Mouse (Mus musculus): Measurements from ENCODE around the gene Rbfox3. TPM values are rescaled to one million over a fixed set of nuclear protein-coding genes. Genes with fewer than 3 reads are reported as not detected.

Gene Rbfox3
- polyA plus RNA-seq, 1 experiment from 2014 or later, result 1.5 TPM

DNA sequence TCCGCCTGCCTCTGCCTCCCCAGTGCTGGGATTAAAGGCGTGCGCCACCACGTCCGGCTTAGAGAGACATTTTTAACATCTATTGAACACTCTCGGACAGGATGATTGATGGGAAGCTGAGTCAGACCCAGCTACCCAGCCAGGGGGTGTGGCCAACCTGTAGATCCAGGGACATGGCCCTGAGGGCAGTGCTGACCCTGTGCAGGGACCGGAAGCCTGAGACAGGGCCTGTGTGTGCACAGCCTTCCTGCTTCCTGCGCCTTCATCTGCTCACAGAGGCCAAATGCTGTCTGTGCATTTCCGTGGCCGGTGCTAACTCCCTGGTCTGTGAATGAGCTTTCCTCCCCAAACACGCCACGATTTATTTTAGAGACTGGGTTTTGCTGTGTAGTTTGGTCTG, 431.6 kb downstream of the Rbfox3 start:
- 74% methylated on average over 12 of the region's 12 CpGs for WGBS
- Histone ChIP-seq H3K27ac (no peak overlapping the region), H3K27me3 (no peaks in the 10 kb centered on the region), H3K4me1 (peaks cover 10% of the 10 kb centered on the region), H3K9me3 (no peaks in the 10 kb centered on the region), H3K4me2 (no peak overlapping the region), H3K9ac (no peak overlapping the region), H3K36me3 (peaks cover 22% of the 10 kb centered on the region), H3K4me3 (no peak overlapping the region)
- ATAC-seq (ENCODE audit: insufficient number of reproducible peaks, insufficient read depth, low FRiP score, low TSS enrichment, low read depth), result no peak

DNA sequence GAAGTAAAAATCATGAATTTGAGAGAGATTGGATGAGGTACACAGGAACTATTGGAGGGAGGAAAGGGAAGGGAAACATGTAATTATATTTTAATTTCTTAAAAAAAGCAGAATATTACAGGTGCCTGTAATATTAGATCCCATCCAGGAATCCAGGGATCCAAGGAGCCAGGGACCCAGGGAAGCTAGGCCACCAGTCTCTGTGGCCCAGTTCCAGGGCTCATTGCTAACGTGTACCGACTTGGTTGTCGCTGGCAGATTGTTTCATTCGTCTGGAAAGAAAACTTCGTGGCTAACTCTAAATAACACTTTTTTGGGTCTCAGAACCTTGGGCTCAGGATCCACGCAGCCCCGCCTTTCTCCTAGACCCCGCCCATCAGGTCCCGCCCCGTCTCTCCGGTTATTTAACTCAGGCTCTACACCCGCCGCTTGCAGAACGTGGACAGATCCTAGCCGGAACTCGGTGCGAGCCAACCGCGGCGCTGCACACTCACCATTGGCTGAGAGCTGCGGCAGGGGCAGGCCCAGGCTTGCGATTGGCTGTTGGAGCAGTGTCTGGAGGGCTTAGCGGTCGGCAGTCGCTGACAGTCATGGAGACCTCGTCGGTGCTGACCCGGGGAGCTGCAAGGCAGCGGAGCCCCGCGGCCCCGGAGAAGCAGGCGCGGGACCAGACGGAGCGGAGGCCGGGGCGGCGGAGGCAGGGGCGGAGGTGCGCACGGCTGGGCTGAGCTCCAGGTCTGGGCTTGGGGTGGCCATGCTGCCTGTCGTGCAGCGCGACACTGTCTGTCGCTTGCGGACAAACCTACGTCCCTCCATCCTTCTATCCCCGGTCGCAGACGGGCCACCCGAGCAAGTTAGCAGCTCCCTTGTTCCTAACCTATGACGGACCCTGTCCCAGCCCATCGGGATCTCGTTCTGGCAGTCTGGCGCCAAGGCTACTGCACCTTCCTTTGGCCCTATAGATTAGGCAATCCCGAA, 434.7 kb downstream of the Rbfox3 start, which contains the start of gene Engase:
Engase (plus strand) TSS at position 434 of the 978 bp plus-strand sequence.
- no peaks in the 10 kb centered on the region for H3K27me3 ChIP-seq
- no peaks in the 10 kb centered on the region for H3K9me3 ChIP-seq
- peak within 1 kb of the TSS; percentile 80 for H3K4me3 ChIP-seq
- H3K4me1 ChIP-seq, result peaks cover 9% of the 10 kb centered on the region
- peak within 1 kb of the TSS; percentile 82 for H3K9ac ChIP-seq
- peak within 1 kb of the TSS; percentile 91 for H3K4me2 ChIP-seq
- WGBS, result 1% methylated on average over 52 of the region's 57 CpGs
- peak within 1 kb of the TSS; percentile 51; the same call in 1 of the 2 replicates for H3K27ac ChIP-seq
- peaks cover 3% of the 10 kb centered on the region for H3K36me3 ChIP-seq
- peak; percentile 98 for ATAC-seq (ENCODE audit: insufficient number of reproducible peaks, insufficient read depth, low FRiP score, low TSS enrichment, low read depth)

- Histone ChIP-seq H3K4me2 (no peak overlapping the region), H3K36me3 (no peaks in the 10 kb centered on the region; the same call in 1 of the 2 replicates)
Measured at GRCm38 (mm10) chr11:118475496-118476083, 435.8 kb downstream of the Rbfox3 start.

GRCm38 (mm10) chr11:118473842-118474500, 437.4 kb downstream of the Rbfox3 start:
- ATAC-seq (ENCODE audit: insufficient number of reproducible peaks, insufficient read depth, low FRiP score, low TSS enrichment, low read depth), result no peak
- H3K27me3 ChIP-seq, result no peaks in the 10 kb centered on the region
- 79% methylated on average over 6 of the region's 6 CpGs for WGBS
- no peak overlapping the region for H3K4me2 ChIP-seq
- no peaks in the 10 kb centered on the region for H3K9me3 ChIP-seq
- H3K9ac ChIP-seq, result no peak overlapping the region
- H3K27ac ChIP-seq, result no peak overlapping the region
- no peaks in the 10 kb centered on the region for H3K36me3 ChIP-seq
- peaks cover 26% of the 10 kb centered on the region for H3K4me1 ChIP-seq
- no peak overlapping the region for H3K4me3 ChIP-seq

More at GRCm38 (mm10) chr11:118475496-118476083, 435.8 kb downstream of the Rbfox3 start:
- H3K4me1 ChIP-seq, result peaks cover 13% of the 10 kb centered on the region
- H3K4me3 ChIP-seq, result no peak overlapping the region
- H3K9ac ChIP-seq, result no peak overlapping the region
- ATAC-seq (ENCODE audit: insufficient number of reproducible peaks, insufficient read depth, low FRiP score, low TSS enrichment, low read depth), result no peak
- WGBS, result 90% methylated on average over 7 of the region's 7 CpGs
- H3K27ac ChIP-seq, result no peak overlapping the region
- H3K27me3 ChIP-seq, result no peaks in the 10 kb centered on the region
- no peaks in the 10 kb centered on the region for H3K9me3 ChIP-seq

DNA sequence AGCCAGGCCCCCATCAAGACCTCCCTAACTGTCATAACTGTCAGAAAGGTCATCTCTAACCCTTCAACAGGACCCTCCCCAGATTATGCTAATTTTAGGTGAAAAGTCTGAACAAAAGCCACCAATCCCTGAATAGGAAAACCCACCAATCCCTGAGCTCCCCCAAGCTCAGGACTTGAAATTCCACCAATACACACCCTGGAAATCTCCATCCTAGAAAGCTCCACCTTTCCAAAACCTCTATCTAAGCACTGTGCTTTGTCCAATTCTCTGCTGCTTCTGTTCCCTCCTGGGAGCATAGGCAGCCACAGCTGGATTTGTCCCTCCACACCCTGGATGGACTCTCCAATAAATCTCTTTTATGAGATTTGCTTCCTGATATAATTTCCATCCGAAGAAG, 438.2 kb downstream of the Rbfox3 start:
- no peaks in the 10 kb centered on the region for H3K27me3 ChIP-seq
- H3K36me3 ChIP-seq, result no peaks in the 10 kb centered on the region
- H3K9ac ChIP-seq, result no peak overlapping the region
- H3K9me3 ChIP-seq, result no peaks in the 10 kb centered on the region
- no peak overlapping the region for H3K4me3 ChIP-seq
- no peak overlapping the region for H3K4me2 ChIP-seq
- H3K4me1 ChIP-seq, result peaks cover 26% of the 10 kb centered on the region
- no peak overlapping the region for H3K27ac ChIP-seq
- ATAC-seq (ENCODE audit: insufficient number of reproducible peaks, insufficient read depth, low FRiP score, low TSS enrichment, low read depth), result no peak
- 75% methylated on average over 1 of the region's 1 CpGs for WGBS

DNA sequence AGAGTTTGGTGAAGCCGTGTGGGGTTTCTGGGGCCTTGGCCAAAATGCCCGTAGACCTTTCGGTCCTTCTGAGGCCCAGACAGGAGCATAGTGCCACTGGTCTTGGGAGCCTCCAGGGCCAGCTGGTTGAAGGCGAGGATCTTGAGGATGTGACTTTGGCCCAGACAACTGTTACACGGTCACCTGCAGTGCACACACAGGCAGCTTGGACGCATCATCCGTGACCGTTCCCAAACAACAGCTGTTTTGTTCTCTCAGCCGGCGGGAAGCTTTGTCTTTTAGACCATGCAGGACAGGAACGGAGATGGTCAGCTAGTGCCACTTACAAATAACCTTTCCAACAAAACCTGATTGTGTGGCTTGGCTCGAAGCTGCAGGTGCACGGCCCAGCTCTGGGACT, 439.7 kb downstream of the Rbfox3 start:
- no peak overlapping the region for H3K4me3 ChIP-seq
- no peaks in the 10 kb centered on the region for H3K36me3 ChIP-seq
- no peak overlapping the region for H3K4me2 ChIP-seq
- H3K9ac ChIP-seq, result no peak overlapping the region
- H3K27ac ChIP-seq, result no peak overlapping the region
- peaks cover 17% of the 10 kb centered on the region for H3K4me1 ChIP-seq
- no peaks in the 10 kb centered on the region for H3K27me3 ChIP-seq
- H3K9me3 ChIP-seq, result no peaks in the 10 kb centered on the region
- ATAC-seq (ENCODE audit: insufficient number of reproducible peaks, insufficient read depth, low FRiP score, low TSS enrichment, low read depth), result no peak
- 55% methylated on average over 13 of the region's 13 CpGs for WGBS

DNA sequence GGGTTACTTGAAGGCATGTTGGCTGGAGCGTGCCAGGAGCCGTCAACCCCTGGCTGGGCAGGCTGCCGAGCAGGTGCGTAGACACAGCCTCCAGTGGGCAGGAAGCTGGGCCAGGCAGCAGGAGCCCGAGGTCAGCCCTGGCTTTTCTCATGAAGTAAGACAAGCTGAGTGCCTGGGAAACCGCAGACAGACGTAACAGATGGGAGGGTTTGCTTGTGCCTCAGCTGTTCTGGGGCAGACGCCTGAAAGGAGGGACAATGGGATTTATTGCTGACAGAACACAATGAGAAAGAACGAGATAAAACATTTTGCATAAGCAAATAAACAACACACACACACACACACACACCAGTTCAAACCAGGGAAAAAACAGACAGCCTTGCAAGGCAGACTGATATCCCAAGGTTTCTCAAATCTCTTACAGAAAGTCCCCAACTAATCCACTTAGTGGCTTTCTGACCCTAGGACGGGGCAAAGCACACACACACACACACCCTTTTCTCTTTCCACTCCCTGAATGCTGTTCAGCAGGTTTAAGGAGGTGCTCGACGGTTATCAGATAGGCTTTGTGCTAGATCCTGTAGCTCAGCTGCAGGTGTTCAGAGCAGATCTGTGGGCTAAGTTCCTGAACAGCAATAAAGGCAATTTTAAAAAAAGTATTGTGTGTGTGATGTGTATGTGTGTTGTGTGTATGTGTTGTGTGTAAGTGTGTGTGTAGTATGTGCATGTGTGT, 441.0 kb downstream of the Rbfox3 start:
- WGBS, result 33% methylated on average over 12 of the region's 12 CpGs
- H3K27ac ChIP-seq, result peak overlapping the region; percentile 64
- H3K9ac ChIP-seq, result peak overlapping the region; percentile 17
- H3K27me3 ChIP-seq, result no peaks in the 10 kb centered on the region
- ATAC-seq (ENCODE audit: insufficient number of reproducible peaks, insufficient read depth, low FRiP score, low TSS enrichment, low read depth), result no peak
- no peaks in the 10 kb centered on the region for H3K36me3 ChIP-seq
- no peak overlapping the region for H3K4me3 ChIP-seq
- no peak overlapping the region for H3K4me2 ChIP-seq
- H3K4me1 ChIP-seq, result peaks cover 17% of the 10 kb centered on the region
- no peaks in the 10 kb centered on the region for H3K9me3 ChIP-seq

DNA sequence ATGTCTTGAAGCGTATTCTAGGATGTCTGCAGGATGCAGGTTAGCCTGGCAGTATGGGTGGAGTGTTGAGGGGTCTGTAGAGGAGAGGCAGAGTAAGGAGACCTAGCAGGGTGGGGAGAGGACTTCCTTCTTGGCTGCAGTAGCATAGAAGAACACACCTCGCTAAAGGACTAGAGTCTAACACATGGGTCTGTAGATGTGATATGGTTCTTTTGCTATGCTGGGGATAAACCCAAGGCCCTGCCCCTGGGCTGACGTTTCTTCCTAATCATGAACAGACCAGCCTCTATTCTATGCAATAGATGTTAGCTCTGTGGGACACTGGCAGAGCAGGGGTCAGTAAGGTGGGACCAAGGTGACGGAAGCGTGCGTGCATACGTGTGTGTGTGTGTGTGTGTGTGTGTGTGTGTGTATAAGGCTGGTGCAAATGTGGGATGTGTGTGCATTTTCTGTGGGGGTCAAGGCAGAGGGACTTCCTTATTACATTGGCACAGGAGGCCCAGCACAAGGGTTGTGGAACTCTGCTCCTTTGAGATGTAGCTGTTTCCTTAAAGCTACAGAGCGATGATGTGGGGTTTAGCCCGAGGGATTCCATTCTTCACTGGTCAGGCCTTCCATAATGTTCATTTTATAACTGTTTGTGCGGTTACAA, 441.8 kb downstream of the Rbfox3 start:
- Histone ChIP-seq H3K4me3 (no peak overlapping the region), H3K36me3 (no peaks in the 10 kb centered on the region), H3K4me2 (no peak overlapping the region), H3K27ac (peak overlapping the region; percentile 64), H3K9ac (0 out of 2 replicates have a peak overlapping the region, but pooled peaks have one; percentile 17), H3K9me3 (no peaks in the 10 kb centered on the region), H3K27me3 (no peaks in the 10 kb centered on the region), H3K4me1 (peaks cover 21% of the 10 kb centered on the region)
- no peak for ATAC-seq (ENCODE audit: insufficient number of reproducible peaks, insufficient read depth, low FRiP score, low TSS enrichment, low read depth)
- WGBS, result 75% methylated on average over 10 of the region's 10 CpGs

DNA sequence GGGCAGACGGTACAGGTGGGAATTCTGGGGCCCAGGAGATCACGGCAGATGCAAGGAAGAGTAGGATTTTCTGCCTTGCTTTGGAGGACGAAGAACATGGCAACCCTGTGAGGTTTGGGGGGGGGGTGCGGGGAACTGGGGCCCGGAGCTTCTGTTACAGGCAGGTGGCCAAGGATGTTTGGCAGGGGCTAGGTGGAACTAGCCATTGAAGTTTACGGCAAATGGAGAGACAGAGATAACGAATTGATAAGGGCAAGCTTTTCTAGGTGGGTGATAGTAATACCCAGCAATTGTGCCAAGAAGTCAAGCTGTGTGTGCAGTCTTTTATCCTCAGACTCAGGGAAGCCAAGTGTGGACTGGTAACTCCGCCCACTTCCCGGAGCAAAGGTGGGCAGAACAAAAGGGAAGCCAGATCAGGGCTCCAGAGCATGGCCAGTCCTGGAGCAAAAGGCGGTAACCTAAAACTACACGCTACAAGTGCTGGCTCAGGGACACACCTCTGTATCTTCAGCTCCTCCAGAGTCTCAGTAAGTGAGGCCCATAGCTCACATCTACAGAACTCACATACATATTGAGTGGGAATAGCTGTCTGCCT, 443.9 kb downstream of the Rbfox3 start:
- WGBS, result 60% methylated on average over 11 of the region's 11 CpGs
- Histone ChIP-seq H3K36me3 (no peaks in the 10 kb centered on the region), H3K4me3 (no peak overlapping the region), H3K27ac (no peak overlapping the region), H3K27me3 (no peaks in the 10 kb centered on the region), H3K9me3 (no peaks in the 10 kb centered on the region), H3K4me1 (peaks cover 26% of the 10 kb centered on the region), H3K4me2 (no peak overlapping the region), H3K9ac (no peak overlapping the region)
- no peak for ATAC-seq (ENCODE audit: insufficient number of reproducible peaks, insufficient read depth, low FRiP score, low TSS enrichment, low read depth)

GRCm38 (mm10) chr11:118460280-118460679, 451.1 kb downstream of the Rbfox3 start:
- no peak for ATAC-seq (ENCODE audit: insufficient number of reproducible peaks, insufficient read depth, low FRiP score, low TSS enrichment, low read depth)
- no peak overlapping the region for H3K9ac ChIP-seq
- WGBS, result 55% methylated on average over 6 of the region's 6 CpGs
- peaks cover 15% of the 10 kb centered on the region for H3K4me1 ChIP-seq
- no peaks in the 10 kb centered on the region for H3K9me3 ChIP-seq
- no peaks in the 10 kb centered on the region for H3K36me3 ChIP-seq
- H3K27me3 ChIP-seq, result no peaks in the 10 kb centered on the region
- H3K4me2 ChIP-seq, result no peak overlapping the region
- no peak overlapping the region for H3K27ac ChIP-seq
- H3K4me3 ChIP-seq, result no peak overlapping the region
